Mouse (Mus musculus) lung, embryonic 16.5 days (tissue): ENCODE measurements around the gene Slc25a33. TPM values are rescaled to one million over a fixed set of nuclear protein-coding genes. Genes with fewer than 3 reads are reported as not detected.
A peak's percentile ranks its signal among the peaks of the same experiment; 100 is the strongest.

ENCODE experiments used
- ATAC-seq: fragments of 200-750 bp; cut with Nextera tagmentation; 2 replicates; pipeline ENCODE4 v1.8.0; 2017; ENCODE audit warnings: low read depth, mild to moderate bottlenecking, moderate library complexity
- H3K27ac ChIP-seq: fragments of 300-500 bp; sonication (generic); 2 replicates; pipeline ENCODE4 v1.5.1; 2014; ENCODE audit warnings: mild to moderate bottlenecking, control low read depth, low read length
- H3K27me3 ChIP-seq: fragments of 300-500 bp; sonication (generic); 2 replicates; pipeline ENCODE4 v1.6.1; 2014; ENCODE audit warnings: low read depth, low read length, mixed read lengths; ENCODE audit not compliant: control insufficient read depth, insufficient read depth
- H3K36me3 ChIP-seq: fragments of 300-500 bp; sonication (generic); 2 replicates; pipeline ENCODE4 v1.6.1; 2014; ENCODE audit warnings: low read length; ENCODE audit not compliant: control insufficient read depth, insufficient read depth
- H3K4me1 ChIP-seq: fragments of 300-500 bp; sonication (generic); replicated peaks from 2 replicates; pipeline ENCODE4 v1.6.1; 2014; ENCODE audit warnings: low read length, mixed read lengths; ENCODE audit not compliant: control insufficient read depth, insufficient read depth
- H3K4me2 ChIP-seq: fragments of 300-500 bp; sonication (generic); 2 replicates; pipeline ENCODE4 v1.6.1; 2014; ENCODE audit warnings: low read depth, low read length, control low read depth
- H3K4me3 ChIP-seq: fragments of 300-500 bp; sonication (generic); 2 replicates; pipeline ENCODE4 v1.5.1; 2014; ENCODE audit warnings: mild to moderate bottlenecking, low read length, control low read depth
- H3K9ac ChIP-seq: fragments of 300-500 bp; sonication (generic); 2 replicates; pipeline ENCODE4 v1.6.1; 2014; ENCODE audit warnings: low read length, control low read depth
- H3K9me3 ChIP-seq: fragments of 300-500 bp; sonication (generic); 2 replicates; pipeline ENCODE4 v1.6.1; 2016; ENCODE audit warnings: low read length; ENCODE audit not compliant: control insufficient read depth
- WGBS: fragments of 180-500 bp; shearing (Covaris S2); extraction: QIAGEN DNeasy Blood & Tissue Kit; methylation state at CpG from one replicate; pipeline ENCODE4 v1.1.7; 2014; 5-methylcytosine and 5-hydroxymethylcytosine counted together
- polyA plus RNA-seq: library from polyadenylated mRNA; unstranded; fragments of >200 nt; fragmentation: Nextera tagmentation; extraction: Ambion mirVana; gene quantifications from 2 replicates; pipeline ENCODE4 v1.2.1, GENCODE M21; 2015

The Slc25a33 gene
- polyA plus RNA-seq, 1 experiment from 2014 or later, result 5.8 TPM

DNA sequence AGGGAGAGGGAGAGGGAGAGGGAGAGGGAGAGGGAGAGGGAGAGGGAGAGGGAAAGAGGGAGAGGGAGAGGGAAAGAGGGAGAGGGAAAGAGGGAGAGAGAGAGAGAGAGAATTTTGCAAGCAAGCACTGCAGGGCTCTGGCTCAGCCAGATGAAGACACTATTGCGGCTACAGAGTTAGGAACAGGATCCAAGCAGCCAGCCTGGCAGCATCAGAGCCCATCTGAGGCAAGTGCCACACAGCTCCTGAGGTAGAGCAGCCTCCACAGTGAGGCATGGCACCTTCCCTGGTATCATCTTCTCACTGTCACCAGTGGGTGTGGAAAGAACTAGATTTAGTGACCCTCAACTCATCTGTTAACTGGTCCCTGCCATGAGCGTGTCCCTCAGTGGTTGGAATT lies 24.0 kb upstream of the Slc25a33 start:
- H3K27ac ChIP-seq, result peak overlapping the region; percentile 42; the same call in 1 of the 2 replicates
- H3K4me3 ChIP-seq, result no peak overlapping the region
- no peak for ATAC-seq
- H3K9ac ChIP-seq, result no peak overlapping the region
- H3K27me3 ChIP-seq, result no peaks in the 10 kb centered on the region
- peaks cover 7% of the 10 kb centered on the region; the same call in 1 of the 2 replicates for H3K4me1 ChIP-seq
- WGBS, result 37% methylated on average over 2 of the region's 2 CpGs
- H3K36me3 ChIP-seq, result no peaks in the 10 kb centered on the region
- no peaks in the 10 kb centered on the region for H3K9me3 ChIP-seq
- H3K4me2 ChIP-seq, result no peak overlapping the region

DNA sequence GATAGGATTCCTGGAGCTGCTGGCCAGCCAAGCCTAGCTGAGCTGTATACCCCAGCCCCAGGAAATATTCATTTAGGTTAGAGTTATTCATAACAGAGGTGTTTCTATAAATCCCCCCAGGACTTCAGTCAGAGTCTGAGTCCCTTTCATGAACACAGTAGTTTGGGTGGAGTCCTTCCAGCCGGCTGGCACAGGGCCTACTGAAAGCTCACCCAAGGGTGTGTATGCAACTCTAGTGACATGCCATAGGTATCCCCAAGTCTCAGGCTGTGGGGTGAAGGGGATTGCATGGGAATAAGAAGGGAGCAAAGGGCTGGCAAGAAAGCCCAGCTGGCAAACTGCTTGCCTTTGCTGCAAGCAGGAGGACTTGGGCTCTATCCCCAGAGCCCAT lies 23.1 kb upstream of the Slc25a33 start:
- 60% methylated on average over 1 of the region's 1 CpGs for WGBS
- H3K4me2 ChIP-seq, result no peak overlapping the region
- H3K9ac ChIP-seq, result no peak overlapping the region
- no peaks in the 10 kb centered on the region for H3K36me3 ChIP-seq
- H3K27ac ChIP-seq, result no peak overlapping the region
- H3K27me3 ChIP-seq, result no peaks in the 10 kb centered on the region
- H3K9me3 ChIP-seq, result no peaks in the 10 kb centered on the region
- no peak overlapping the region for H3K4me3 ChIP-seq
- no peak for ATAC-seq
- H3K4me1 ChIP-seq, result peaks cover 11% of the 10 kb centered on the region

DNA sequence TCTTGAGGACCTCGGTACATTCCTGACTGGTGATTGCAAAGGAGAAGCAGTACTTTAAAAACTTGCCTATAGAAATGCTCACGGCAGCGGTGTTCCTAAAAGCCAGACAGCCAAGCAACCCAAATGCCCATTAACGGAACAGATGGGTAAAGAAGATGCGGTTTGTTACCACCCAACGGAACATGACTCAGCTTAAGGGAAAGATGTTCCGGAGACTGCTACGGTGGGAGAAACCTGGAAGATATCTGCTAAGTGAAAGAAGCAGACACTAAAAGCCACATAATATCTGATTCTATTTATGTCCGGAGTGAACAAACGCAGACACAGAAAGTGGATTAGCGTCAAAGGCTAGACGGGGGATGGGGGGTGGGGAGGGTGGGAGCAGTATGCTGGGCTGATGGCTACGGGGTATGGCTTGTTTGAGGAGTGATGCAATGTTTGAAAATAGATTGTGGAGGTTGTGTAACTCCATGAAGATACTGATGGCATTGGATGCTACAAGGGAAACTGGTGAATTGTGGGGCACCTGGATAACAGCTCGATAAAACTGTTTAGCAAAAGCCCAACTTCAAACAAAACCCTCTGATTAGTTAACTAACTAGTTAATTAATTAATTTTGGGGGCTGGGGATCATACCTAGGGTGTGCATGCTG lies 22.6 kb upstream of the Slc25a33 start:
- no peak overlapping the region for H3K4me3 ChIP-seq
- no peak overlapping the region for H3K9ac ChIP-seq
- H3K4me2 ChIP-seq, result no peak overlapping the region
- no peaks in the 10 kb centered on the region for H3K36me3 ChIP-seq
- H3K4me1 ChIP-seq, result peaks cover 15% of the 10 kb centered on the region
- H3K9me3 ChIP-seq, result no peaks in the 10 kb centered on the region
- no peak overlapping the region for H3K27ac ChIP-seq
- 57% methylated on average over 14 of the region's 14 CpGs for WGBS
- ATAC-seq, result no peak
- no peaks in the 10 kb centered on the region for H3K27me3 ChIP-seq

DNA sequence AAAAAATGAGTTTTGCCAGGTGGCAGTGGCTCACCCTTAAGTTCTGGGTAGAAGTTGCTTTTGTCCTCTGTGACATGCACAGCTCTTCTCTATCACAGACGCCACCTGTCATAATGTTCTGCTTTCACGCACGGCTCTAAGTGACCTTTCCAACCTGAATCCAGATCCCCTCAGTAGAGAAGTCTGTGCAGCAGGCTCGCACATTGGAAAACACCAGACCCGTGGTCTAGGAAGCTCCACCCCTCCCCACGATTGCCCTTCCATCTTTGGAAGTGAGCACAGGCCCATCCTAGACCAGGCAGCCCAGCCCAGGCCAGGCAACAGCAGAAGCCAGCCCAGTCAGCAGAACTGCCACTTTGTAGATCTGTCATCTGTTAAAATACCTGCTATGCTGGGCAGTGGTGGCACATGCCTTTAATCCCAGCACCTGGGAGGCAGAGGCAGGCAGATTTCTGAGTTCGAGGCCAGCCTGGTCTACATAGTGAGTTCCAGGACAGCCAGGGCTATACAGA lies 20.9 kb upstream of the Slc25a33 start:
- no peaks in the 10 kb centered on the region for H3K36me3 ChIP-seq
- no peaks in the 10 kb centered on the region for H3K27me3 ChIP-seq
- no peak overlapping the region for H3K9ac ChIP-seq
- ATAC-seq, result no peak
- no peak overlapping the region for H3K4me3 ChIP-seq
- H3K27ac ChIP-seq, result no peak overlapping the region
- H3K4me2 ChIP-seq, result no peak overlapping the region
- H3K4me1 ChIP-seq, result peaks cover 19% of the 10 kb centered on the region
- no peaks in the 10 kb centered on the region for H3K9me3 ChIP-seq
- 57% methylated on average over 7 of the region's 7 CpGs for WGBS

DNA sequence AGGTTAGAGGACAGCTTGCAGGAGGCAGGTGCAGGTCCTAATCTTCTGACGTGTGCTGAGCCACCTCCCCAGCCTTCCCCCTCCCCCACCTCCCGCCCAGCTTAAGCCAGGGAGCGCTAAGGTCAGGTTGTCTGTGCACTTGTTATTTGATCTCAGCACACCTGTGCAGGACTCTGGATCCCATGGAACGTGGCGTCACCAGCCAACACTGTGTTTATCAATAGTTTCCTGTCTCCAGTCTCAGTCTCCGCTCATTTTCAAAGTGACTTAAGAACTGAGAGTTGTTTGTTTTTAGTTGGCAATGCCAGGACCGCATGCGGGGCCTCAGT lies 19.9 kb upstream of the Slc25a33 start:
- ATAC-seq, result no peak
- Histone ChIP-seq H3K9ac (no peak overlapping the region), H3K27ac (no peak overlapping the region), H3K4me2 (no peak overlapping the region), H3K4me1 (peaks cover 21% of the 10 kb centered on the region), H3K9me3 (no peaks in the 10 kb centered on the region), H3K4me3 (no peak overlapping the region), H3K36me3 (no peaks in the 10 kb centered on the region), H3K27me3 (no peaks in the 10 kb centered on the region)
- 17% methylated on average over 8 of the region's 8 CpGs for WGBS

DNA sequence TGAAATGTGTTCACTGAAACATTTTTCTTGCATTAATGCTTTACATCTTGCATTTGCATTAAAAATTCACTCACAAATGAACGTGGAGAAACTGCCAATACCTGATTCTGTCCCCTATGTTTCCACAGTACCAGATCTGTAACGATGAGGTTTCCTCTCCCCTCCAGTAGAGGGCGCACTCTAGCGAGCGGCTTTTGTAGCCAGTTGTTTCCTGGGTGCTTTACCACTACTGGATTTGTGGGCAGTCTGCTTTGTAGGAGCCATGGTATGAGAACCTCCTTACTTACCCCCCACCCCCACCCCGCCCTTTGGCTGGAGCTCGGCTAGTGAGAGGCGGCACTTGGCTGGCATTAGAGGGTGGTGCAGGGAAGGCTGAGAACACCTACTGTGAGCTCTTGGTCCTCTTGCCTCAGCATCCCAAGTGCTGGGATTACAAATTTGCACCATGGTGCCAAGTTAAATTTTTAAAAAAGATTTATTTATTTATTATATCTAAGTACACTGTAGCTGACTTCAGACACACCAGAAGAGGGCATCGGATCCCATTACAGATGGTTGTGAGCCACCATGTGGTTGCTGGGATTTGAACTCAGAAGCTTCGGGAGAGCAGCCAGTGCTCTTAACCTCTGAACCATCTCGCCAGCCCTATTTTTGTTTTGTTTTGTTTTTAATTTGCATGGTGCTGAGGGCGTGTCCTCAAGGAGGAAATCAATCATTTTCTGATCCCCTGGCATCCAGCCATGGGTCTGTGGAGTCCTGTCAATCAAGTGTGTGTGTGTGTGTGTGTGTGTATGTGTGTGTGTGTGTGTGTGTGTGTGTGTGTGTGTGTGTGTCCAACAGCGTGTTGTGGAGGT lies 19.3 kb upstream of the Slc25a33 start:
- Histone ChIP-seq H3K36me3 (no peaks in the 10 kb centered on the region), H3K27me3 (no peaks in the 10 kb centered on the region), H3K4me2 (no peak overlapping the region), H3K4me3 (no peak overlapping the region), H3K9me3 (no peaks in the 10 kb centered on the region), H3K4me1 (peaks cover 18% of the 10 kb centered on the region), H3K27ac (no peak overlapping the region), H3K9ac (no peak overlapping the region)
- ATAC-seq, result no peak
- WGBS, result 31% methylated on average over 13 of the region's 13 CpGs

DNA sequence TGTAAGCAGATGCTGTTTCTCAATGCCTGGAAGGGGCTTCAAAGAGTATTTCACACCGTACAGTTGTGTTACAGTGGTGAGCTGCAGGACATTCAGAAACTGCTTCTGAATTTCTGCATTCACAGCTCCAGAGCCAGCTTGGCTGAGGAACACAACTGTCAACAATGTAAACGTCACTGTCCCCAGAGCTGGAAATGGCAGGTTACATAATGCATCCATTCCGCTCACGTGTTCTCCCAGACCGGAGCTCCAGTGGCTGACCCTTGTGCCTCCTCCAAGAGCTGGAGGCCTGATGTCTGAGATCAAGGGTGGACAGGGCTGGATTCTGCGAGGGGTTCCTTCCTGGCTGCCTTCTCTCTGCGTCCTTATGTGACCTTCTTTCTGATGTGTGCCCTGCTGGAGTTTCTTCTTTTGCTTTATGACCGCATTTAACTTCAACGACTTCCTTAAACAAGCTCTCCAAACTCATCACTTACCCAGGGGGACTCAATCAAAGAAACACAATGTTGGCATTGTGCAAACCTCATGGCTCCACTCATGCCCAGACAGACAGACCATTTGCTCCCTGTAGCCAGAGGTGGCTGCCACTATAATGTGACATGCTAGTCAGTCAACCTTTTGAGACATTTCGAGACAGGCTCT lies 18.2 kb upstream of the Slc25a33 start:
- Histone ChIP-seq H3K9ac (no peak overlapping the region), H3K27me3 (no peaks in the 10 kb centered on the region), H3K27ac (0 out of 2 replicates have a peak overlapping the region, but pooled peaks have one; percentile 3), H3K4me2 (no peak overlapping the region), H3K4me1 (peaks cover 16% of the 10 kb centered on the region), H3K9me3 (no peaks in the 10 kb centered on the region), H3K4me3 (no peak overlapping the region), H3K36me3 (no peaks in the 10 kb centered on the region)
- WGBS, result 29% methylated on average over 10 of the region's 10 CpGs
- ATAC-seq, result peak; percentile 19; the same call in 1 of the 2 replicates

DNA sequence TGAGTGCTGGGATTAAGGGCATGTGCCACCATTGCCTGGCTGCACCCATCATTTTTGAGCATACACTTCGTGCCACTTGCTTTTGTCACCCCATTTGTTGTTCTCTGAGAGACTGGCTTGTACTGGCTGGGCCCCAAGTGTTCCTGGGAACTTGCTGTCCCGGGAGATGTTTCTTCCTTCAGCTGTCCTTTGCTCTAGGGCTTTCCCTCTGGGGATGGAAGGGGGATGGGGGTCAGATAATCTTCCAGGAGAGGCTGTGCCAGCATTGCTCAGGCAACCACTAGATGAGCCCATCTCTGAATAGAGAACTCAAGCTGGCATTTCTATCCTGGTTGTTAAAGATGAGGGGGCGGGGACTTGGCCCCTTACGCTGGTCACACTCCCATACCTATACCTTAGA lies 17.4 kb upstream of the Slc25a33 start:
- no peaks in the 10 kb centered on the region for H3K36me3 ChIP-seq
- H3K27ac ChIP-seq, result no peak overlapping the region
- no peak overlapping the region for H3K4me2 ChIP-seq
- no peaks in the 10 kb centered on the region for H3K9me3 ChIP-seq
- H3K27me3 ChIP-seq, result no peaks in the 10 kb centered on the region
- no peak overlapping the region for H3K9ac ChIP-seq
- H3K4me3 ChIP-seq, result no peak overlapping the region
- peaks cover 16% of the 10 kb centered on the region for H3K4me1 ChIP-seq
- ATAC-seq, result no peak
- WGBS, result 63% methylated on average over 4 of the region's 4 CpGs

DNA sequence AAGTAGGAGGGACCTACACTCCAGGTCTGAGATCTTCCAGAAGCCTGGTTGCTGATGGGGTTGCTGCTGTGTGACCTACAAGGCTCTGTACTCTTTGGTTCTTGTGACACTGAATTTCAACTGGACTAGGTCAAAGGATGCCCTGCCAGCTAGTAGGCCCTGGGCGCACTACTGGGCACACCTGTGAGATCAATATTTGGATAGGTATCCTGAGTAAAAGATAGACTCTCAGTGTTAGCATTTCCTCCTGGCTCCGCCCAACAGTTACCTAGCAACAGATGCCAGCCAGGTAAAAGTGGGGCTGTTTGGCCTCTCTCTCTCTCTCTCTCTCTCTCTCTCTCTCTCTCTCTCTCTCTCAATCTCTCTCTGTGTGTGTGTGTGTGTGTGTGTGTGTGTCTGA lies 16.9 kb upstream of the Slc25a33 start:
- no peaks in the 10 kb centered on the region for H3K36me3 ChIP-seq
- 71% methylated on average over 2 of the region's 2 CpGs for WGBS
- no peaks in the 10 kb centered on the region for H3K9me3 ChIP-seq
- H3K27me3 ChIP-seq, result no peaks in the 10 kb centered on the region
- H3K4me3 ChIP-seq, result no peak overlapping the region
- ATAC-seq, result peak; percentile 16; the same call in 1 of the 2 replicates
- no peak overlapping the region for H3K9ac ChIP-seq
- H3K27ac ChIP-seq, result no peak overlapping the region
- peaks cover 16% of the 10 kb centered on the region for H3K4me1 ChIP-seq
- H3K4me2 ChIP-seq, result no peak overlapping the region
